Mouse (Mus musculus): ENCODE results near the gene Ccdc183.
A peak's percentile ranks its signal among the peaks of the same experiment; 100 is the strongest.

Gene Ccdc183

DNA sequence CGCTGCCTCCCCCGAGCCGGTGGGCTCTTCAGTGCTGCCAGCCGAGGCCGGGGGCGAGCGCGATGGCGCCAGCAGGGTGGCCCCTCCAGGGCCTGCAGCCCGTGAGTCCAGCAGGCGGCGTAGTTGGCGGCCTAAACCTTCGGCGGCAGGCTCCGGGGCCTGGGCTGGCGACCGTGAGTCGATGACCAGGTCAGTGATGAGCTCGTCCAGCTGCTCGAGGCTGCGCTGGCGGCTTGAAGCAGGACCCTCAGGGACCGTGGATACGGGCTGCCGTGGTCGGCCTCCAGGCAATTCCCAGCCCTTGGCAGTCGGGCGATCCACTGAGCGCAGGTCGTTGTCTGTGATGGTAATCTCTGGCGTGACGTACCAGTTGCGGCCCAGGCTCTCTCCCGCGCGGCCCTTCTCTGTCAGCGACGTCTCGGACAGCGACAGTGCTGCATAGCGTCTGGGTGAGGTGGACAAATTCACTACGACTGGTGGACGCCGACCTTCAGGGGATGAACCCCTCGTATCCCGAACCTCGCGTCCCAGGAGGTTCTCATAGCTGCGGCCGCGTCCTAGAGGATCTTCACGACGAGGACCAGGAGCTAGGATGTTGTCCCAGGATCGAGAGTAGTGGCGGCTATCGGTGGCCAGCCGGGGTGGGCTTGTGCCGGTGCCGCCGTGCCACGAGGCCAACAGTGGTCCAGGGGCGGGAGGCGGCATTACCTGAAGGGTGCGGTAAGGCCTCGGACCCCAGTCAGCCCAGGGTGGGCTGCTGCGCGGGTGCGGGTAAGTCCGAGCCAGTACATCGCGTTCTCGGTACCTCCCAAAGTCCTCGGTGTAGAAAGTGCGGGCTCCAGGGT is 39.3 kb downstream of the Ccdc183 start:
- DNase-seq (ENCODE audit: low spot score in 2 of 2) = no peak

DNA sequence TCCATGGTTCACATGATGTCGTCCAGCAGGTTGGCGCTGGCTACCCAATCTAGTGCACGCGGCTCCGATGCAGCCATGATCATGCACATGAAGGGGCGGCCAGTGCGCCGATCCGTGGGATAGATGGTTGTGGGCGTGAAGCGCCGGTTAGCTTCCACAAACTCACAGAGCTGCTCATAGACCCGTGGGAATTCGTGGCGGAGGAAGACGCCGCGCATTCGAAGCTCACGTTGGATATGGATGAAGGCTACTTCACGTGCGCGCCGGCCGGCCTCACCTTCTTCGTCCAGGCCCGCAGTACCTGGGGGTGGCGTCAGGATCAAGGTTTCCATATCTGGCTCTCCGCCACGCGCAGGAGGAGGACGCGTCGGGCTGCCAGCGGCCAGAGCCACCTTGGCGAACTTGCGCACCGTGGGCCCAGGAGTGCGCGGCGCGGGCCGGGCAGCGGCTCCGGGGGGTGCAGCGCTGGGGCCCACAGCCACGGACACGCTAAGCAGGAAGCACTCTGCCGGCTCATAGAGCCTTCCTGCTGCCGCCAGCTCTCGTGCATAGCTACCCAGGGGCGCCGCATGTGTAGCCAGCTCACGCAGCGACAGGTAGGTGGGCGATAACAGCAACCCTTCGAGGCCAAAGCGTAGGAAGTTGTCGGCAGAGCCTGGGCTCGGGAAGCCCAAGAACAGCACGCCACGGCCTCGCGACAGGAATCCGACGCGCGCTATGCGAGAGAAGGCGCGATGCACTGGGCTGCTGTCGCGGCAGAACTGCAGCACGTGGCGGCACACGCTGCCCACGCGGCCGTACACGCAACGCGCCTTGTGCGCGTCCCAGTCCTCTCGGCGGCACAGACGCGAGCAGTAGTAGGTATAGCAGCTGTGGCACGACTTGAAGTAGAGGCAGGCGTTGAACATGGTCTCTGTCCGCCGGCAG is 40.2 kb downstream of the Ccdc183 start:
- DNase-seq (ENCODE audit: low spot score in 2 of 2) = no peak

DNA sequence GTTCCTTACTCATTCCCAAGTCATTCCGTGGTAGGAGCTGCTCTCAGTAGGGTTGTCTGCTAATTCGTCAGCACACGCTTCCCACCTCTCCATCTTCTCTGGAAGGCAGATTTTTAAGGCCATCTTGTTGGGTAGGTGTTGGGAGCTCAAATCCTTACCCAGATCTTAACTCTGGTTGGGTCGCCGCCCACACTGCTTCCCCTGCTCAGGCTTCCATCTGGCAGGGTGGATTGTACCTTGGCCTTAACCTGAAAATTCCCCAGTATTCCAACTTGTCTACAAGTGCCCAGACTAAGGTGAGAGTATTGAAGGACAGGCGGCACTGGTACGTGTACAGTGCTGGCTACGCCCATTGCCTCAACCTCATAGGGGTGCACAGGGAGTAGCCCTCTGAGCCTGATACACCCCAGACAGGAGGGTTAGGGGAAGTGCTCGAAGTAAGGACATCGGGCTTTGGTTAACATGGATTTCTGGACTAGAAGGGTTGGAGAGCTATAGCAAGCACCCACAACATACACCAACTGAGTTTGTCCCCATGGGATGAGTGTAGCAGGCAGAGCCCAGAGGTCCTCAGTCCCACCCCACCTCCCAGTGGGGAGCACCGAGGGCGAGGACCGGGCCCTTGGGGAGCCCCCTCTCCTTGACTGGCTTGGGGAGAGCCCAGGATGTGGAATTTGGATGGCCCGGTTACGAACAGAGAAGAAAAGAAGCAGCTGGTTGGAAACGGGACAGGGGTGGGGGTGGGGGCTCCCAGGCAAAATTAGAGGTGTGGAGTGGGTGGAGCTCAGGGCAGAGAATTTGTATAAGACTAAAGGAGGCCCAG is 41.2 kb downstream of the Ccdc183 start:
- DNase-seq (ENCODE audit: low spot score in 2 of 2) = no peak

DNA sequence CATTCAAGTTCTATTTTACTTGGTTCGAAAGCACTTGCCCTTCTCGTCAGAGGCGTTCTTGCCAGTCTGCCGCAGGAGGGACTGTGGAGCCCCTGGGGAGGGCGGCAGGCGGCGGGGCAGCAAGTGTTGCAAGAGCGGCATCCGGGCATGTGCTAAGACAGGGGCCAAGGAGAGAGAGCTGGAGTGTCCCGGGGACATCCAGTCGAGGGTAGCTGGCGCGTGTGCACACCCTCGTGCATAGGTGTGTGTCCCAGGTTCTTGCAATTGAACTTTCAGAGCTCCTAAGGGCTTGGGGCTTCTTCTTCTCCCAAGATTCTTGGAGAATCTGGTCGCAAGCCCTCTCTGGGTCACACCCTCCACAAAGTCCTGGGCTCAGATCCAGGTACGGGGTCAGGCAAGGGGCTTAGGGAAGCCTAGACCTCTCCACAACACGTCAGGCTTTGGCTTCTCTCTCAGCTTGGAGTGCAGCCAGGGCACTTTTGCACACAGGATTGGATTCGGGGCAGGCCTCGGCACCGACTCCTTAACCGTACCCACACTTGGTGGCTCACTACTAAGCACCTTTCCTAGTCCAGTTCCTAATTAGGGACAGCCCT is 41.9 kb downstream of the Ccdc183 start:
- peak; percentile 71 to 72 for DNase-seq (ENCODE audit: low spot score in 2 of 2)

DNA sequence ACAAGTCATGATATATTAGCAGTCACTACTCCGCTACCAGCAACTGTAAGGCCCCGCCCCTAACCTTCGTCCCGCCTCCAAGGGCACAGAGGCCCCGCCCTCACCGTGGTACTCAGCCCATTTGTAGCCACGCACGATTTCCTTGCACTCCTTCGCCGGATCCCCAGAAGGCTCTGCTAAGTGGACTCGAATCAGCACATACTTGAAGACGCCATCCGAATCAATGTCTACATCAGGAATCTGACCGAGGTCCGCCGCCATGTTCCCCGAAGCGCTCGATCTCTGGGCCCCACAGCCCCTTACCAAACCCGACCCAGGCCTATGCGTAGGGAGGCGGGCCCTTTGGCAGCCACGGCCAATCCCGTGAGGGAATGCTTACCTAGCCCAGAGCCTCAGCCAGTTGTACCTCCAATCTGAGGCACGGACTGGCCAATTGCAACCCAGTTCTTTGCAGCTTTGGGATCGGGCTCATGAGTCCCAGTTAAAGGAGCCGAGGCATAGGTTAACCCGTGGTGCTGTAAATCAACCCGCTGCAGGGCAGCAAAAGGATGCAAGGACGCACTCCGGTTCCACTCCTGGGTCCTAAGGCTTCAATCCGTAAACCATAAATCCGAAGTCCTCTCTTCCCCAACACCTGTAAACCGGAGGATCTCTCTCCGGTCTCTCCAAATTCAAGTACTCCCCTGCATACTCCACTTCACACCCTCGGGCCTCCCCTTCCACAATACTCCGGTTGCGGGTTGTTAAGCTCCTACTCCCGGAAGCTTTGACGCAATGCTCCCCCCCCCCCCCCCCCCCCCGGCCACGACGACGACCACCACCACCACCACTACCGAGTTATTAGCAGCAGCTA is 42.7 kb downstream of the Ccdc183 start, which contains the start of the genes Mamdc4 and Phpt1:
TSS of gene Mamdc4 (minus strand) at position 267 of the 853 bp plus-strand sequence.
TSS of gene Phpt1 (minus strand) at position 646 of the 853 bp plus-strand sequence.
- peak; percentile 98 to 99 for DNase-seq (ENCODE audit: low spot score in 2 of 2)

DNA sequence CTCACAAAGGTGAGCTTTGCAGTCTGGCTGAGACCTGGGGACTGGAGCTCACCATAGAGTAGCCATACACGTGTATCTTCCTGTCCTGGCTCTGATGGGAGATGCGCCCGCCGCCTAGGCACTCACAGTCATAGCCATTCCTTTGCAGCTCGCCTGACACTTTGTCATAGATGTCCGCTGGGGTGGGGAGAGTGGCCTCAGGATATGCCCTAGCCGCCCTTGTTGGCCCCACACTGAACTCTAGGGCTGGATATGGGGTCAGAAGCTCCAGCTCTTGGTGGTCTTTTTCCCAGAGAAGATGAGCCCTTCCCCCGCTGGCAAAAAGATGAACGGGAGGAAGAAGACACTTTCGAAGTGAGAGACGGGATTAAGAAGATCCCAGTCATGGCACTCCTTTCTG is 43.3 kb downstream of the Ccdc183 start:
- no peak for DNase-seq (ENCODE audit: low spot score in 2 of 2)

DNA sequence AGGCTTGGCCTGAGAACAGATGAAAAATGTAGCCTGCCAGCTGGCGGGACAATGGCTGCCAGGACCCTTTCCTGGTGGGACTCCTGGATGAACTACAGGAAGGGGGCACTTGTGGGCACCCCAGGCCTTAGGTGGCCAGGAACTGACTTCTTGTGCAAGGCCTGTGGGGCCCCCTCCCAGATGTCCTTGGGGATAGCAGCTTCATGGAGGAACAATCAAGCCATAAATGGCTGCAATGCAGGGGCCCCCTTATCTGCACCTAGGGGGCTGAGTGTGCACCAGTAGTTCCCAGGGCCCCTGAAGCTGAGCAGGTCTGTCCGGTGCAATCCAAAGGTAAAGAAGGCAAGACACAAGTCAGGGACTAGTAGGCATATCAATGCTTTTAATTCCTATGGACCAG is 44.4 kb downstream of the Ccdc183 start:
- peak in 1 of 2 experiments; percentile 22 for DNase-seq (ENCODE audit: low spot score in 2 of 2)

DNA sequence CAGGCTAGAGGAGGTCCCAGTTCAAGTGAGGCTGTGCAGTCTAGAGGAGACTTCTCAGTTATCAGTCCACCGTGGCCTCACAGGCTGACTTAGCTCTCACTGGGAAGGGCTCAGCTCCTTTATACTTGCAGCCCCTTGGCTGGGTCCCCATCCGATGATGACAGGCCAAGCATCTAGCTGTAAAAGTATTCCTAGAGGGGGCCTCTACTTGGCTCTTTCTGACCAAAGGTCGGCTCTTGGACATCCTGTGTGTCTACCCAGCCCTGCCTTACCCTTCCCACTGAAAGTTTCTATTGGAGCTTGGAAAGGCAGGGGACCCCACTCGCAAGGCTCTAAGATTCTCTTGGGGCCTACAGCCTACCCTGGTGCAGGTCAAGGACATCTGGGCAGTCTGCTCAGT is 46.3 kb downstream of the Ccdc183 start:
- no peak for DNase-seq (ENCODE audit: low spot score in 2 of 2)

DNA sequence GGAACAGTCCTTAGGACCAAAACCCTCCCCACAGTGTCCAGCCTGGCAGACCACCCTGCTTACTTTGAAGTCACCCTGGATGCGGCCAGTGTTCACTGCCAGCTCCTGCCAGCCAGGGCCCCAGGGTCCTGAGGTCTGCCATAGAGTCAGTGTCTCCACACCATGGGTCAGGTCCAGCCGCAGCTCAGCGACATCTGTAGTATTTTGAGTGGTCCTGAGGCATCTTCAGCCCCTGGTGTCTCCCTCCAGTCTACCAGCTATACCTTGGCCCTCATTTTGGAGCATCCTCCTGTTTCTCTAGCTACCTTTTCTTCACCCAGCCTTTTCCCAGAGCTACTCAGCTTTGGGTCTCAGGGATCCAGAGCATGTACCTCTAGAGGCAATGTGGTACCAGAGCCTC is 48.2 kb downstream of the Ccdc183 start:
- no peak for DNase-seq (ENCODE audit: low spot score in 2 of 2)

DNA sequence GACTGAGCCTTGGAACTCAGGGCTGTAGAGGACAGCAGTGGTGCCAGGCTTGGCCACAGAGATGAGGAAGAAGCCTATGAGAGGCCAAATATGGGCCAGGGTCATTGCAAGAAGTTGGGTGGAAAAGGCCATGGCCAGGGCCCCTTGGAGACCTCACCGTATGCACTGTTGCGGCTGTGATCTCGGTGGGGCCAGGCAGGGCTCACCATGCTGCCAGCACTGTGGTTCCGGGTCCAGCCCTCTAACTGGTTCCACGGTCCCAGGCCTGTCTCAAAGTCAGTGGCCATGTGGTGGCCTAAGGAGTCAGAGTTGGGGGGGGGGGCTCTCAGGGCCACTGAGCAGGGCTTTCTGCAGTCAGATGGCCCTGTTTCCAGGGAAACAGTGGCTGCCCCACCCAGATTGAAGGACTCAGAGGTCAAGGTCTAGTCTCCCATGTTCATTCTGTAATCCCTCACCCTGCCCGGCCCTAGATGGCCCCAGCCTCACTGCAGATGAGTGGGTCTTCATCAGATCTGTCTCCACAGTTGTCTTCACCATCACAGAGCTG is 48.9 kb downstream of the Ccdc183 start:
- DNase-seq (ENCODE audit: low spot score in 2 of 2) = no peak

DNA sequence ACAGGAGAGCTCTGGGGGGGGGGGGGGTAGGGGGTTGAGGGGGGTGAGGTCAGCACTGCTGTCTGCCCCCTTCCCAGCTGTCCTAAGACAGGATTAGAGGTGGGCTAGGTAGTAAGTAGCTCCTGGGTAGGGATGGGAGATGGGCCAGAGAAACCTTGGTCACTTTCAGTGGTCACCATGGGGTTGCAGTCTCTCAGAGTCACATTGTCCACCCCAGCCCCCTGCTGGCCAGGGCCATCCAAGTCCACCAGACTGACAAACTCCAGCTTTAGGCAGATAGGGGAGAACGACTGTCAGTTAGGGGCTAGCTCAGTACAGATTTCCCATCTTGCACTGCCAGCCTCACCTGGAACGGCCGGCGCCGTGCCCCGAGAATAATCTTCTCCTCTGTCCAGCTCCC is 50.9 kb downstream of the Ccdc183 start:
- DNase-seq (ENCODE audit: low spot score in 2 of 2) = no peak

DNA sequence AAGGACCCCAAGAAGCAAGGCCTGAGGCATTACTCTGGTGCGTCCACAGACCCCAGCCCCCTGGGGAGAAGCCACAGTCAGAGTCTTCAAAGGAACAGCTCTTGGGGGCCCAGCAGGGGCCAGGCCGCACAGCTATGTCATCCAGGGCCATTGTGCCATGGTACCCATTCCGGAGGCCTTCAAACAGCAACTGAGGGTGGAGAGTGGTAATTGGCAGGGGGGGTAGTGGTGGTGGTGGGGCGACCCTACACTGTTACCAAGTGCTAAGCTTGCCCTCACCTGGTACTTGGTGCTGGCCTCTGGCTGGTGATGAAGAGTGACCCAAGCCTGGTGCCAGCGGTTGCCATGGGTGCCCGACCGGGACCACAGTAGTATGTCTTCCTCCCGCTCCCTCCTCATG is 51.7 kb downstream of the Ccdc183 start:
- DNase-seq (ENCODE audit: low spot score in 2 of 2) = no peak

DNA sequence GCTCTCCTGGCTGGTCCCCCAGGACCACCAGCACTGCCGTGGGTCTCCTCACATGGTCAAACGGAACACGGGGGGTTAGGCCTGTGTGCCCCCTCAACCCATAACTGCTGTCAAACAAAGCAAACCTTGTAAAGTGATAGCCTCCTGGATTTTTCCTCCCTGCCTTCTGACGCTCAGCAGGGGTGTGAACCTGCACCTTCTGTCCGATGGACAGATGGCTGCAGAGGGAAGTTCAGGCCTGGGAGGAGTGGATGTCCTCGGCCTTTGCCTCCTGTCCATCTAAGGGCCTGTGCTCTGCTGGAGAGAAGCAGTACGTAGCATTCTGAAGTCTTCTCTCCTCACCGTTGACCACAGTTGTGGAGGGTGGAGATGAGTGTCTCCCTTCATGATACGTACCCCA is 55.5 kb downstream of the Ccdc183 start:
- DNase-seq (ENCODE audit: low spot score in 2 of 2) = no peak

DNA sequence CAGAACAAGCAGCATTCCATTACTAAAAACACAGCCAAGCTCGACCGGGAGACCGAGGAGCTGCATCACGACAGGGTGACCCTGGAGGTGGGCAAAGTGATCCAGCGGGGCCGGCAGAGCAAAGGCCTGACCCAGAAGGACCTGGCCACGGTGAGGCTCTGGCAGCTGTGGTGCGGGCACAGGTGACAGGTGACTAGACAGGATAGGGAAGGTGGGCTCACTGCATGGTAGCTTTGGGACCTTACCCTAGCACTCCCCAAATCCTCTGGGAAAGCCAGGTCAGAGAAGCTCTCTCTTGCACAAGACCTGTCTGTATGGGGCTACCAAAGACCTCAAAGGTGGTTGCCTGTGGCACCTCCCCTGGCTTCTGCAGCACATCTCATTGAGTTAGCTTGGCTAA is 56.9 kb downstream of the Ccdc183 start:
- no peak for DNase-seq (ENCODE audit: low spot score in 2 of 2)

DNA sequence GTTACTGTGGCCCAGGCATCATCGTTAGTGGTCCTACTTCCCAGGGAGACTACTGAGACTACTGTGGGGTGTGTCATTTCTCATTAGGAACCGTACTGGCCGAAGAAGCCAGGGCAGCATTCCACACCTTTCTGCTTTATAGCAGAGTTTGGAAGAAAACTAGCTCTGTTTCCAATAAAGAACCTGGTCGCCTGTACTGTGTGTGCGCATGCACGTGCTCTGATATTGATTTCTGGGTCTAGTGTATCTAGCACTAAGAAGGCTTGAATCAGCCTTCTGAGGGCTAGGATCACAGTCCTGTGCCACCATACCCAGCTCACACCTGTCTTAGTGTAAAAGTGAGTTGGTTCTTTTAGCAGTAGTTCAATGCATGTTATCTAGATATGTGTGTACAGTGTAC is 58.7 kb downstream of the Ccdc183 start:
- no peak for DNase-seq (ENCODE audit: low spot score in 2 of 2)
